12 mouse cellular contexts compared by ENCODE assay signal in genomic region chr3:154193189-154193840, GRCm38 (mm10).
DNase-seq lines count a peak whose midpoint lies in the region; ATAC-seq and TF ChIP-seq lines count a peak whose summit lies in the region.
"Had no signal": no experiment of that assay in that cellular context is flagged by ENCODE, and none has a peak within 500 bp of the region (broad histone marks: within the 10 kb centered on the region; RNA-seq: fewer than 3 reads in every experiment).

No protein-coding gene starts in this region.

- no peak overlapping the region for H3K27ac ChIP-seq in heart, embryonic 12.5 days (ENCODE audit: poor library complexity, severe bottlenecking)
- H3K27ac ChIP-seq in hindbrain, postnatal 0 days, result peak overlapping the region; percentile 15; the same call in 1 of the 2 replicates
- peak overlapping the region; percentile 76 for H3K27ac ChIP-seq in midbrain, embryonic 10.5 days (replicated peaks)
- H3K27ac ChIP-seq: lung, embryonic 15.5 days had no signal

- intact Hi-C loops in heart, postnatal 25 days (cut with DNase I), result no loop called here

- no peak overlapping the region for H3K4me3 ChIP-seq in heart, embryonic 12.5 days
- H3K4me3 ChIP-seq in hindbrain, postnatal 0 days (ENCODE audit: low read length), result no peak overlapping the region
- H3K4me3 ChIP-seq in midbrain, embryonic 10.5 days, result peak overlapping the region; percentile 36; the same call in 1 of the 2 replicates
- H3K4me3 ChIP-seq: lung, embryonic 15.5 days had no signal

- peaks cover 10% of the 10 kb centered on the region; the same call in 1 of the 2 replicates for H3K27me3 ChIP-seq in heart, embryonic 12.5 days (replicated peaks)
- no peaks in the 10 kb centered on the region for H3K27me3 ChIP-seq in hindbrain, postnatal 0 days (ENCODE audit: insufficient read depth, low read length)
- H3K27me3 ChIP-seq in midbrain, embryonic 10.5 days (ENCODE audit: low read depth, poor library complexity, severe bottlenecking), result 0 out of 2 replicates have a peak, but pooled peaks cover 5% of the 10 kb centered on the region
- H3K27me3 ChIP-seq: lung, embryonic 15.5 days; Patski had no signal

- 59% methylated on average over 10 of the region's 10 CpGs for WGBS in heart, embryonic 12.5 days
- 57% methylated on average over 10 of the region's 10 CpGs for WGBS in hindbrain, postnatal 0 days
- WGBS in midbrain, embryonic 10.5 days, result 60% methylated on average over 10 of the region's 10 CpGs

- ATAC-seq in heart, embryonic 12.5 days (ENCODE audit: insufficient number of reproducible peaks, low FRiP score), result peak; percentile 58; the same call in 1 of the 2 replicates
- ATAC-seq in hindbrain, postnatal 0 days, result peak; percentile 25; the same call in 1 of the 2 replicates
- ATAC-seq: Patski had no signal

- TF ChIP-seq CTCF in hindbrain, postnatal 0 days (IDR thresholded peaks at IDR 0.05; ENCODE audit: low read depth), result no peak

- H3K4me2 ChIP-seq in heart, embryonic 12.5 days, result no peak overlapping the region
- no peak overlapping the region for H3K4me2 ChIP-seq in hindbrain, postnatal 0 days (ENCODE audit: low read depth, low read length)
- H3K4me2 ChIP-seq: lung, embryonic 15.5 days had no signal

- no peaks in the 10 kb centered on the region for H3K9me3 ChIP-seq in heart, embryonic 12.5 days (replicated peaks)
- no peaks in the 10 kb centered on the region for H3K9me3 ChIP-seq in hindbrain, postnatal 0 days (ENCODE audit: low read length)
- H3K9me3 ChIP-seq in midbrain, embryonic 10.5 days (replicated peaks), result no peaks in the 10 kb centered on the region
- H3K9me3 ChIP-seq: lung, embryonic 15.5 days had no signal

- no peaks in the 10 kb centered on the region for H3K36me3 ChIP-seq in heart, embryonic 12.5 days
- no peaks in the 10 kb centered on the region for H3K36me3 ChIP-seq in hindbrain, postnatal 0 days (ENCODE audit: insufficient read depth, low read length)
- H3K36me3 ChIP-seq in midbrain, embryonic 10.5 days, result no peaks in the 10 kb centered on the region
- H3K36me3 ChIP-seq: lung, embryonic 15.5 days had no signal

- H3K4me1 ChIP-seq in heart, embryonic 12.5 days (replicated peaks), result peaks cover 11% of the 10 kb centered on the region
- no peaks in the 10 kb centered on the region for H3K4me1 ChIP-seq in hindbrain, postnatal 0 days (ENCODE audit: insufficient read depth, low read length)
- H3K4me1 ChIP-seq in midbrain, embryonic 10.5 days, result peaks cover 64% of the 10 kb centered on the region
- H3K4me1 ChIP-seq: lung, embryonic 15.5 days had no signal

- no peak overlapping the region for H3K9ac ChIP-seq in heart, embryonic 12.5 days
- H3K9ac ChIP-seq in hindbrain, postnatal 0 days (replicated peaks; ENCODE audit: low read length), result no peak overlapping the region
- H3K9ac ChIP-seq: lung, embryonic 15.5 days had no signal

- DNase-seq in heart, postnatal 25 days (ENCODE audit: low spot score), result no peak
- DNase-seq in c-Kit-positive CD71-positive TER-119-positive erythroid progenitor cells, embryonic 14.5 days (ENCODE audit: low spot score), result peak; percentile 58
- no peak for DNase-seq in hindbrain, postnatal 0 days (ENCODE audit: low spot score)
- DNase-seq in midbrain, embryonic 10.5 days (ENCODE audit: low spot score), result no peak
- no peak for DNase-seq in left cerebral cortex, adult 8-10 months (ENCODE audit: low spot score in 2 of 2)
- no peak for DNase-seq in retina, embryonic 14.5 days (ENCODE audit: low spot score)
- DNase-seq in frontal cortex, postnatal 36 days (ENCODE audit: low spot score in 2 of 2), result no peak
- DNase-seq: cerebellum, postnatal 14 days; kidney, adult 2 months had no signal
